Mouse (Mus musculus) yolk sac, embryonic 10.5 days (tissue): Measurements from ENCODE around the gene Vwa7.
"Not testable (repeated sequence)": the region's sequence is repeated elsewhere in the genome, so short reads cannot be mapped to it uniquely, and the experiment has no call there.

Source experiments
- DNase-seq: peaks from one replicate; pipeline ENCODE4 v3.0.0-alpha.2; 2017; ENCODE audit warnings: low spot score

Vwa7 gene

GRCm38 (mm10) chr17:35021842-35022477 lies 5.6 kb downstream of the Vwa7 start:
- DNase-seq, result peak; percentile 68

DNA sequence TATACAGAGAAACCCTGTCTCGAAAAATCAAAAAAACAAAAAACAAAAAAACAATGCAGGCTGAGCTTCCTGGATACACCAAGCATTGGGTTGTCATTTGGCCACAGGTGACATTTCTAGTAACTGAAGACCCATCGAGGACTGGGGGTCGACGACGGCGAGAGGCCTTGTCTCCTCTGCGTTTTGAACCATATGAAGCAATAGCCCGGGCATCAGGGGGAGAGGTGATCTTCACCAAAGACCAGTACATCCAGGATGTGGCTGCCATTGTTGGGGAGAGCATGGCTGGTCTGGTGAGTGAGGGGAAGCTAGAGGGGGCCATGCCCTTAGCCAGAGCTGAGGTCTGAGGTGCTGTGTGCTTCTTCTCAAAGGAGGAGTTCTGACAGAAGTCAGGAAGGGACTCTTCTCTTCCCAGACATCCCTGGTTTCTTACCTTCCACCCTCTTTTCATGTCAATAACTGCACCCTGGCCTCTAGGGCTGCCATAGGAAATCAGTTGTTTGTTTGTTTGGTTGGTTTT lies 6.2 kb downstream of the Vwa7 start:
- DNase-seq, result no peak

GRCm38 (mm10) chr17:35023221-35023620 lies 6.8 kb downstream of the Vwa7 start:
- DNase-seq, result no peak

GRCm38 (mm10) chr17:35023756-35024155 lies 7.4 kb downstream of the Vwa7 start:
- DNase-seq, result peak; percentile 81

- no peak for DNase-seq
Measured at GRCm38 (mm10) chr17:35024261-35024660, 7.9 kb downstream of the Vwa7 start.

DNA sequence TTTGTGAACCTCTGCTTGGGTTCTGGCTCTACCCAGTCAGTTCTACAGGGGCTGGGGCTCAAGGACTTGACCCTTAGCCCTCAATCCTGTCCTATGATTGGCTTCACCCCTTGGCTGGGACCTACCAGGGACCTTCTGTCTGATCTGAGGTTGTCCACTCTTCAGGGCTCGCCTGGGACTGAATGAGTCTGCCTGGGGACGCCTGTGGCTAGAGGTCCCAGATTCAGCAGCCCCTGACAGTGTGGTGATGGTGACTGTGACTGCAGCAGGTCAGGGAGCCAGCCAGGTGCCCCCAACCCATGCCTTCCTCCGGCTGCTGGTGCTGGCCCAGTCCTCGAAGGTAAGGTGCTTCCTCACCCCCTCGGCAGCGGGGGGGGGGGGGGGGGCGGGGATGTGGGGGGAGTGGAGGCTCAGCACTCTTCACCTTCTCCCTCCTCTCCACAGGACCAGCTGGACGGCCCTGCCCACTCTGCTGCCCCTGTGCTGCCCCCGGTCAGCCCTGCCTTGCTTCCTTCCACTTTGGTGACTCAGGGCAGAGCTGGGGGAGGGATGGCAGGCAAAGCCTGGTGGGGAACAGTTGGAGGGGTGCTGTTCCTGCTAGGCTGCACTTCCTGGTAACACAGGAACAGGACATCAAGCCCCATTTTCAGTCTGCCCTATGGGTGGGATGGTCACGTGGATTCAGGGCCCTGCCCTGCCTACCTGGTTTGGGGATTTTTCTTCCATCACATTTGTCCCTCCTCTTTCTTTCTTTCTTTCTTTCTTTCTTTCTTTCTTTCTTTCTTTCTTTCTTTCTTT lies 8.5 kb downstream of the Vwa7 start:
- DNase-seq, result no peak

GRCm38 (mm10) chr17:35026206-35026605 lies 9.8 kb downstream of the Vwa7 start:
- no peak for DNase-seq

DNA sequence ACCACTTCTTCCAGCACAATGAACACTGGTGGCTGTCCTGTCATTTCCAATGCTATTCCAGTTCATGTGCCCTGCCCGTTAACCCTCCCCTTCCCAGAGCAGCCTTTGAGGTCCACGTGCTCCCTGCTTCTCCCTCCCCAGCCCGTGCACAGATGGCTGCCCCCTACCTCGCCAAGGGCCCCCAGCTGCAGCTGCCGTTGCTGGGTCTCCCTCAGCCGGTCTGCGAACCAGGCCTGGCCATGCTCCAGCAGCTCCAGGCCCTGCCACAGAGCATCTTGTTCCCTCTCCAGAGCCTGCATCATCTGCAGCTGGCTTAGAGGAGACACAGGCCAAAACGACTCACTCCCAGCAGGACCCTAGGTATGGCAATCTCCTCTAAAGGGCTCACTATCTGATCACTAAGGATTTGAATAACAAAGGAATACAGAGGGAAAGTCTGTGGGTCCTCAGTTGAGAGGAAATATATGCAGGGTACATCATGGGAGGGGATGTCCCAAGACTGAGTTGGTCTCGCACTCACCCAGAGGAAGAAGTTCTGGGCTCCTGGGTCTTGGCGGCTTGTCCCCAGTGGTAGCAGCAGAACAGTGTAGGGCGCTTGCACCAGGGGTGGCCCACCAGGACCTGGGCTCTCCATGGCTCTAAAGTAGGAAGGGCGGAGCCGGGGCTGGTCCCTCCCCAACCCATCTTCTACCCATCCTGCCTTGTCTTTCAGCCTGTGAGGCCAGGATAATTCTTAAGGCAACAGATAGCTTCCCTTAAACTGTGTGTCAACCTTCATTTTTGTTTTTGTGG lies 11.1 kb downstream of the Vwa7 start, which contains the start of gene Sapcd1:
Gene Sapcd1, minus strand, starts transcription at position 740 of the 792 bp plus-strand sequence.
- no peak for DNase-seq

GRCm38 (mm10) chr17:35028315-35028714 lies 11.9 kb downstream of the Vwa7 start:
- DNase-seq, result no peak

DNA sequence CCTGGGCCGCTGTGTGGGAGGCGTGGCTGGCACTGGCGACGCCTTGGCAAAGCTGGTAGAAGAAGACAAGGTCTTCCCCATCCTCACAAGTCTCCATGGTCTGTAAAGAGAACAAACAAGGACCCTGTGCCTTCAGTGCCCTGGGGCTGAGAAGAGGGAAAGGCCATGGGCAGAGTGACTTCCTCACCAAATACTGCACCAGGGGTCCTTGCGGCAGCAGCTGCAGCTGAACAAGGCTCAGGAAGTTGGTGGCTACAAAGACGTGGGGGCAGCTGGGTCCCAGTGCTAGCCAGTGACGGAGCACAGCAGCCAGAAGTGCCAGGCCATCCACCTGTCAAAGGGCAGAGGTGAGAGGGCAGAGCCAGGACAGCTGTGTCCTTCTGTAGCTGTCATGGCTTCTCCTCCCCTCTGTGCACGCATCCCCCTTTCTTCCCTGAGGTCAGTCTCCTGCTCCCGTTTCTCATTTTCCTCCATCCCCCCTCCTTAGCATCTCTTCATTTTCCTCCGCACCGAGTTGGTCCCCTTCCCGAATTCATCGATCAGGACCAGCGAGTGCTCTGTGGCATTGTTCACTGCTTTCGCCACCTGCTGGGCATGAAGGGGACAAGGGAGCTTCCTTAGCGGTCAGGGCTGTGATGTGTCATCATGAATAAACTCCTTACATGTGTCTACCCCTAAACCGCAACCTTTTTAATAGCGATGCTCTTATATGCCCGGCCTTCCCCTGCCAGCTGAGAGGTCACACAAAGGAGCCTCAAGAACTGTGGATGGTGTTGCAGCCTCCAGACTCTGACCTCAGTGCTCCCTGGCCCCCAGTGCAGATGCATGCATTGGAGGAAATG lies 13.5 kb downstream of the Vwa7 start:
- DNase-seq, result no peak

DNA sequence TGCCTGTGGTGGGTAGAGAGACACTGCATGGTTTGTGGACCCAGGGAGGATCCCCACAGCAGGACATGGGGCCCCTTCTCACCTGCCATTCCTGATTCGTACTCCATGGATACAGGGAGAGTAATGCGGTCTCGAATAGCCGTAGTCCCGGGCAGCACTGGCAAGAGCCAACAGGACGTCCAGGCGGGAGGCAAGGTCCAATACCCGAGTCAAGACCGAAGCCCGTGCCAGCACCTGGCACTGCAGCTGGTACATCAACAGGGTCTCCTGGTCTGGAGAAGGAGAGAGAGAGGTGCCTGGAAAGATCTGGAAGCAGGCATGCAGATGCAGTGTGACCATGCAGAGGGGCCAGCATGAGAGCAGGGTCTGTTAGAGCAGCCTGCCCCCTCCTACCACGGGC lies 14.9 kb downstream of the Vwa7 start:
- no peak for DNase-seq

DNA sequence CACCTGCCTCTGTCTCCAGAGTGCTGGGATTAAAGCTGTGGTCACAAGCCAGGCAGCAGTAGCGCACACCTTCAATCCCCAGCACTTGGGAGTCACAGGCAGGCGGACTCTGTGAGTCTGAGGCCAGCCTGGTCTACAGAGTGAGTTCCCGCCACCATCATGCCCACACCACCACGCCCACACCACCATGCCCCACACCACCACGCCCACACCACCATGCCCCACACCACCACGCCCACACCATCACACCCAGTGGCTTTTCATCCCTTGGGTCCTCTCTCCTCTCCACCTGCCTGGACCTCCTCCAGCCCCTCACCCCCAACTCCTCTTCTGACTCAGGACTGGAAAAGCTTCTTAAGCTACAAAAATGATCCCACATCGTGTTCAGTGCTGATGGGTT lies 15.5 kb downstream of the Vwa7 start:
- DNase-seq, result no peak

- no peak for DNase-seq
Measured at GRCm38 (mm10) chr17:35032323-35032870, 16.0 kb downstream of the Vwa7 start.

DNA sequence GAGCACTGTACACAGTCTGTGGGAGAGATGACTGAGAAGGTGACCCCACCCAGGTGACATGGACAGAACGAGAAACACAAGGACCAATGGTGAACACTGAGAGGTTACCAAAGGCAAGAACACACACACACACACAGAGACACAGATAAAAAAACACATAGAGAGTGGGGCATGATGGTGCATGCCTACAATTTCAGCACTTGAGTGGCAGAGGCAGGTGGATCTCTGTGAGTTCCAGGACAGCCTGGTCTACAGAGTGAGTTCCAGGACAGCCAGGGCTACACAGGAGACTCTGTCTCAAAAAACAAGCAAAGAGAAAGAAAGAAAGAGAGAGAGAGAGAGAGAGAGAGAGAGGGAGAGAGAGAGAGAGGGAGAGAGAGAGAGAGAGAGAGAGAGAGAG lies 17.3 kb downstream of the Vwa7 start:
- not testable (repeated sequence) for DNase-seq

GRCm38 (mm10) chr17:35034896-35035295 lies 18.5 kb downstream of the Vwa7 start:
- DNase-seq, result peak; percentile 73

- DNase-seq, result no peak
Measured at GRCm38 (mm10) chr17:35039121-35039873, 22.9 kb downstream of the Vwa7 start.

- no peak for DNase-seq
Measured at GRCm38 (mm10) chr17:35043794-35044193, 27.4 kb downstream of the Vwa7 start.

- no peak for DNase-seq
Measured at GRCm38 (mm10) chr17:35044904-35045806, 28.8 kb downstream of the Vwa7 start.
